Mouse (Mus musculus): ENCODE measurements around the gene Phb2.

Phb2 gene

DNA sequence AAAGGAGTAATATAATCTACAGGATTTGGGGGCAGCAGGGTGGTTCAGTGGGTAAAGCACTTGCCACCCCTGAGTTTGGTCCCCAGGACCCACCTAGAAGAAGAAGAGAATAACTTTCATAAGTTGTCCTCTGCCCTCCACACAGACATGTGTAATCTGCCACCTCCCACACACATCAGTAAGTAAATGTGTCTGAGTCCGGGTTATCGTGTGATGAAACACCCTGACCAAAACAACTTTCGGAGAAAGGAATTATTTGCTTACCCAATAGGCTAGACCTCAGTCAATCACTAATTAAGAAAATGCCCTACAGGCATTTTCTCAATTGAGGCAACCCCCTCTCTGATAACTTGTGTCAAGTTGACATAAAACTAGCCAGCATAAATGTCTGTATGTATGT, 21.6 kb upstream of the Phb2 start:
- in situ Hi-C loops (cut with MseI, MboI) = no loop called here

GRCm38 (mm10) chr6:124693243-124693981, 18.7 kb upstream of the Phb2 start:
- in situ Hi-C loops (cut with MseI, MboI) = no loop called here

DNA sequence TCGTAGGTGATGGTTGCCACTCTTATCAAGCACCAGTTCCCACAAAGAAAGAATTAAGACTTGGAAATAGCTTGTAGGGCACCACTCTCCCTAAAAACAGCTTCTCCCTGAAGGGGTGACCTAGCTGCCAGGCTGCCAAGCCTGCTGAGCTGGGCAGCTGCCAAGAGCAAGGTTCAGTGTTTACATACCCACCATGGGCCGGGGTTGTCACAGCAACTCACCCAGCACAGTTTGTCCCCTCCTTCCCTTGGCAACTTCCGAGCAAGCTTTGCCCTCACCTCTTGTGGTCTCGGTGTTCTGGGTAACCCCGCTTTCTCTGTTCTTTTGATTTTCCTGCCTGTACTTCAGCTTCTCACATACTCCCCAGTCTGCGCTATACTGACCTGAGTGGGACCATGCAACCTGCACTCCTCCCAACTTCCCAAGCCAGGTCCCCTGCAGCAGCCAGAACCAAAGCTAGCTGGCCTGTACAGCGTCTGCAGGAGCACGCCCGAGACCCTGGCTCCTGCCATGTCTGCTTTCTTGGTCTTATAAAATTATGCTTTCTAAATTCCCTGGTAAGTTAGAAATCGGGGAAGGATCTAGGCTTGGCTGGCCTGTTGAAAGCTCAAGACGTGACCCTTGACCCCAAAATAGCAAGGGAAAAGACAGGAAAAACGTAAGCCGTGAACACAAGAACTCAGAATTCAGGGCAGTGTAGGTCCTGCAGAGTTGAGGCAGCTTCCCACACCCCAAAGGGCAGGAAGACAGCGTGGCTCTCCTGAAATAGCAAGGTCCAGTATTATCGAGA, 17.8 kb upstream of the Phb2 start:
- in situ Hi-C loops (cut with MseI, MboI) = no loop called here

DNA sequence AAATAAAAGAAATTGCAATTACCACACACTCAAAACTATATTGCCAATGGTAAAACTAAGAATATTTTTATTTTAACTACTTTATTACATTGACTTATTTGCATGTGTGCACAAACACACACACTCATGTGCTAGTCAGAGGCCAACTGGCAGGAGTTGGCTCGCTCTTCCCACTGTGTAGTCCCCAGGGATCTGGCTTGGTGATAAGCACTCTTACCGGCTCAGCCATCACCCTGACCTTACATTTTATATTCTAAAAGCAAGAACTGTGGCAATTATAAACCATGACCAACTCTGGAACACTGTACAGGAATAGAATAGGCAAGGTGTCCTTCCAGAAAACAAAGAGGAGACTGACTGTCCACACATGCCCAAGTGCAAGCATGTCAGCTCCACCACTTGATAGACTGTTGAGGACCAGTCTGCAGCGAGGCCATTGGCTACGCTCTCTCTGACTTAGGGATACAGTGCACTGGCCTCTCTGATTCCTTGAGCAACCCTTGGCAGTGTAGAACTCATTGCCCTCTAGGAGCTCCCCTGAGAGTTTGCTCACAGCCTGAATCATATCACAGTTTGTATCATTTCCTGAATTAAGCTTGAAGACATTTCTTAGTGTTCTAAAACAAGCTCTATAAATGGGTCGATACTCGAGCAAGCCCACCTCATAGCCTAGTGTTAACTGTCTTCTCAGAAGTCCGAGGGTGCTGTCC, 15.5 kb upstream of the Phb2 start:
- in situ Hi-C loops (cut with MseI, MboI) = no loop called here

DNA sequence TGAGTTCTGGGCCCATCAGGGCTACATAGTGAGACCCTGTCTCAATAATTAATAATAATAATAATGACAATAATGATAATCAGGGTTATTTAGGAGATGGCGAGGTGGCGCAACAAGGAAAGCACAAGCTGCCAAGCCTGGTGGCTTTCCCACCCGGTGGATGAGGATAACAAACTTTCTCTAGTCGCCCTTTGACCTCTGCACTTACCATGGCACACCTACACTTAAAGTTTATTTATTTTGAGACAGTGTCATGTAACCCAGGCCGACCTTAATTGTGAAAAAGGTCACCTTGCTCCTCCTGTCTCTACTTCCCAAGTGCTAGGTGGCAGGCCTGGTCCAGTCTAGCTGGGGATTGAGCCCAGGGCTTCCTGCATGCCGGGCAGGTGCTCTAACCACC, 13.4 kb upstream of the Phb2 start:
- in situ Hi-C loops (cut with MseI, MboI) = no loop called here

DNA sequence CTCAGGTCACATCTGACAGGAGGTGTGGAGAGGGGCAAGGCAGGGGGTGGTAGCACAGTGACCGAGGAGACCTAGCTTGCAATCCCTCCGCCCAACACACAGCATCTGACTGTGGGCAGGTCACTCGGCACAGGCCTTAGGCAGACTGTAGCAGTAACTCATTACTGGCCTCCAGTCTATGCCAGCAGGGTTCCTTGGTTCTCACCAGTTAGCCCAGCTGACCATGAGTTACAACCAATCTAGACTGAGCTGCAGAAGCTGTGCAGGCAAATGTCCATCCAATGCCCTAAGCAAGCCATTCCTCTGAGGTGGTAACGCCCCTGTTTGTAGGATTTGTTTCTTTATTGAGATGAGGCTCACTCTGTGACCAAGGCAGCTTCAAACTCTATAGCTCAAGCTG, 12.8 kb upstream of the Phb2 start:
- in situ Hi-C loops (cut with MseI, MboI) = no loop called here

DNA sequence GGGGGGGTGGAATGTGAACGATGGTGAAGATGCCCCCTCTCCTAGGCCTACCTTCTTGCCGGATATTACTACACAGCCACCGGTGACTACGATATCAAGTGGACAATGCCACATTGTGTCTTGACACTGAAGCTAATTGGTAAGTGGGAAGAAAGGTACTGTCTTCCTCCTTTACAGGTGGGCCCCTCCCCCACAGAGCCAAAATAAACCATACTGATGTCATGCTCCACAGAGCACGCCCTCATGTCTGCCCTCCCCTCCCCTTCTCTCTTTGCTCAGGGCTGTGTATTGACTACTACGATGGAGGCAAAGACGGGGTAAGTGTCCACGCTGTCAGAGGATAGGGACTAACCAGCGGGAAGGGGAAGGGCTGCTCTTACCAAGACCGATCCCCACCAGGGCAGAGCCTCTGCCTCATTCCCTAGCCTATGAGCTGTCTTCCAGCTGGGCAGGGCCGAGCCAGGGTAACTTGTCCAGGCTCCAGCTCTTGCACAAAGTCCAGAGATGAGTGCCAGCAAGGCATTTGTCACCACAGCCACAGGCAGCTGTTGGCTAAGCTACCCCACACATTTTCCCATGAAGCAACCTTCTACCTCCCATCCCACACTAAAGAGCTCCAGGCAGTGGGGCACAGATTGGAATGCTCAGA, 12.1 kb upstream of the Phb2 start:
- in situ Hi-C loops (cut with MseI, MboI) = no loop called here

- in situ Hi-C loops (cut with MseI, MboI) = no loop called here
These were observed 10.8 kb upstream of the Phb2 start for GRCm38 (mm10) chr6:124701338-124701737.

DNA sequence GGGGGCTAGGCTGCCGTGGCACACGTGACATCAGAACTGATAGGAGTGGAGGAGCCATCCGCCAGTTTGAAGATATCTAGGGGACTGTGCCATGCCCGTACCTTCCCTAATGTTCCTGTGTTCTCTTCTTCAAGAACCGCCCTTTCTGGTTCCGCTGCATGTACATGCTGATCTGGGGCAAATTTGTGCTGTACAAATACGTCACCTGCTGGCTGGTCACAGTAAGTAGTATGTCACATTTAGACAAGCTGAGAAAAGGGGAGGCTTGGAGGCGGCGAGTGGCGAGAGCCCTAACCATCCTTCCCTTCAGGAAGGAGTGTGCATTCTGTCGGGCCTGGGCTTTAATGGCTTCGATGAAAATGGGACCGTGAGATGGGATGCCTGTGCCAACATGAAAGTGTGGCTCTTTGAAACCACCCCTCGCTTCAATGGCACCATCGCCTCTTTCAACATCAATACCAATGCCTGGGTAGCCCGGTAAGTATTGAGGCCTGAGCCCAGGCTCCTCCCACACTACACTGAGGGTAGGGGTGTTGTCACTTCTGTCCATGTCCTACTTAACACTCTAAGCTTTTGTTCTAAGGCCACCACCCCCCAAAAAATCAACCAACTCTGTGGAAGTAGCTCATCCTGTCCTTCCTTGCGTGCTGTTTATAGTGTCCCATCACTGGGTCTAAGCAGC, 9.9 kb upstream of the Phb2 start:
- in situ Hi-C loops (cut with MseI, MboI) = no loop called here

- in situ Hi-C loops (cut with MseI, MboI) = no loop called here
These were observed 9.4 kb upstream of the Phb2 start for GRCm38 (mm10) chr6:124702784-124703103.

DNA sequence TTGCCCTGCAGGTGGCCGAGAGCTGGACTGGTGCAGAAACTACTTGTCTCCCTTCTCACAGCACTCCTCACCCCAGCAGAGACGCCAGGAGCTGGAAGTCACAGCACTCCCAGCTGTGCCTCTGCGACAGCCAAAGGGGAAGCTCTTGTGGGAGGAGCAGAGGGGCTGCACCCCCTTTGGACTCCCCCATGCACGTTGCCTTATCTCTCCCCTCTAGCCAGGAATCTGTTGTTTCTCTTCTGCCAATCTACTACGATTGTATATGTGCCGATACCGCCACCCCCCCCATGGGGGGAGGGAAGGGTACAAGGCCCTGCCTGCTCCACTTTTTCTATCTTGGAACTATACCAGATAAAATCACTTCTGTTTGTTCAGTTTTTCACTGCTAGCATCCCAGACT, 8.3 kb upstream of the Phb2 start:
- in situ Hi-C loops (cut with MseI, MboI) = no loop called here

DNA sequence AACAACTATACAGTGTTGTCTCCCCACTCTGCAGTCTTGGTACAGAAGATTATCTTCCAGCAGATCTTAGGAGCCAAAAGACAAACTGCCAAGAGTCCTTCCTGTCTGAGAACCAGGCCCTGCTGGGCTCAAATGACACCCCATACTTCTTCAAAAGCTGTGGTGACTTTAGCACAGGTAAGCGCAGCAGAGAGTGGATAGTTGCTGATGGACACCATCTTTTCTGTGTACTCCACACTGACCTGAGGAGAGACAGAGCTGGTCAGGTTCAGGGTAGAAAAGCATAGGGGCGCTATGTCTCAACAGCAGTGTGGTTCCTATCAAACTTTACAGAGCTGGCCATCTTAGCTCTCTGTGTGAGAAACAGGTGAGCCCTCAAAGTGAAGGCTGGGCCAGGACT, 7.7 kb upstream of the Phb2 start:
- in situ Hi-C loops (cut with MseI, MboI) = no loop called here

- in situ Hi-C loops (cut with MseI, MboI) = no loop called here
These were observed 6.0 kb upstream of the Phb2 start for GRCm38 (mm10) chr6:124706061-124706627.

DNA sequence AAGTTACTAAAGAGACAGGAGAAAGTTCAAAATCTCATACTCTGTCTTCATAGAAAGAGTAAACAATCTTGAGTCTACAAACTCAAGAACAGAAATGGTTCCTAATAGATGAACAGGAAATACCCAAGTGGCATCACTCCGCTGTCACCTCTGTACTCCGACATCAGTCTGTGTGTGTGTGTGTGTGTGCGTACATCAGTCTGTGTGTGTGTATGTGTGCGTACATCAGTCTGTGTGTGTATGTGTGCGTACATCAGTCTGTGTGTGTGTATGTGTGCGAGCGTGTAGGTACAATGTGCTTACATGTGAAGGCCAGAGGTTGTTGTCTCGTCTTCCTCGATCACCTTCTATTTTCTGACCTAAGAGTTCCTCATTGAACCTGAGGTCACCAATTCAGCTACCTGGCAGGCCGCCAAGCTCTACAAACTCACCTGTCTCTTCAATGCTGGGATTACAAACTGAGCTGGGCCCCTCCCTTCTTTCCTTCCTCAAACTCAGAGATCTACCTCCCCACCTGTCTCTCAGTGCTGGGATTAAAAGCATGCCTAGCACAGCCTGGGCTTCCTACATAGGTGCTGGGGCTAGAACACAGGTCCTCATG, 3.7 kb upstream of the Phb2 start:
- in situ Hi-C loops (cut with MseI, MboI) = no loop called here

DNA sequence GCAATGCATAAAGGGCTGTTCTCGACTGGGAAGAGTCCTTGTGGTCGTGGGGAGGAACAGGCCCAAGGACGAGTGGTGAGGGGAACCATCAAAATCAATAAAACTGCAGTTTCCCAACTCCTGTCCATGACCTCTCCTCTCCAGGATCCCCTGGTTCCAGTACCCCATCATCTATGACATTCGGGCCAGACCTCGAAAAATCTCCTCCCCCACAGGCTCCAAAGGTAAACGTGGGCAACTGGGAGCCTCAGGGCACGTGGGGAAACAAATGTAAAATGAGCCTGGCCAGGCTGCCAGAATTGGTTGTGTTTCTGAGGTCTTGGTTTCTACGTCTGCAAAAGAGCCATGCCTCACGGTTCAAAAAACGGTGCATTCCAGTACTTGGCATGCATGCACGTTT, 782 bp downstream of the Phb2 start:
- in situ Hi-C loops (cut with MseI, MboI) = no loop called here

DNA sequence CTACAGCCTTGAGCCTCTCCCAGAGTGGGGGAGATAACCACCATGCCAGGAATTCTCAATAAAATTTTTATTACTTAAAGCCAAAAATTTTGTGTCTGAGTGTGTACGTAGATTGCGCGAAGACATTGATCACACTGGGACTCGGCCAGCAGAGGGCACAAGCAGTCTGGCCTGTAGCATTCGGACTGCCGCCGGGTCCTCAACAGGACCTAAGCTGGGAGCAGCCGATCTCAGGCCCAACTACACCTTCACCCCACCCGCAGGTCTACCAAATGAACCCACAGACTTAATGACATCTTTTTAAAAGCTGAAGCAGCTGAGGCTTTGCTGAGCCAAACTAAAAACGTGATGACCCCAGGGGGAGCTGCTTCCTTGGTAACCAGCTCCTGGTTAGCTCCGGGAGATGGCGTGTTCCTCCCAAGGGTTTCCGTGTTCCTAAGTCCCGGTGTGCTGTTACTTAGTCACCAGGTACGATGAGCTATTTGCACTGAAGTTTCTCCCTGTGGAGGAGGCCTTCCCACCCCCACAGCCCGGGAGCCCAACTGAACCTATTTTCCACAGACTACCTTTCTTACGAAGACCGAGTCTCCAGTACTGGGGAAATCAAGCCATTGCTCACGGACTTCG, 4.8 kb downstream of the Phb2 start:
- in situ Hi-C loops (cut with MseI, MboI) = no loop called here

GRCm38 (mm10) chr6:124717968-124718367, 5.8 kb downstream of the Phb2 start:
- in situ Hi-C loops (cut with MseI, MboI) = no loop called here

DNA sequence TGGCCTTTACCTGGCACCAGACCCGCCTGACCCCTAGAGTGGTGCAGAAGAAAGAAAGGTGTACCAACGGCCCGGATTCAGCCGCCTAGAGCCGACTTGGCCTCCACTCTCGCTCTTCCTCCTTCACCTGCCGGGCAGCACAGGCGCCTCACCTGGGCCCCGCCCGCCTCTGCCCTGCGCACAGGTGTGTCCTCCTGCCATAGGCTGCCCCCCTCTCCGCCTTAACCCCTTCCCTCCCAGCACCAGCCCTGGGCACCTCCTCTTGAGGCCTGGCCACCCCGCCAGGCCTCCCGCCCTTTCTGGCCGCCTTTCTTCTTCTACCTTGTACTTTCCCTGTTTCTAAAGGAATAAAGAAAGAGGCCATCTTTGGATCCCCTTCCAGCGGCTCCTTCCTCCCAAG, 6.6 kb downstream of the Phb2 start:
- in situ Hi-C loops (cut with MseI, MboI) = no loop called here

DNA sequence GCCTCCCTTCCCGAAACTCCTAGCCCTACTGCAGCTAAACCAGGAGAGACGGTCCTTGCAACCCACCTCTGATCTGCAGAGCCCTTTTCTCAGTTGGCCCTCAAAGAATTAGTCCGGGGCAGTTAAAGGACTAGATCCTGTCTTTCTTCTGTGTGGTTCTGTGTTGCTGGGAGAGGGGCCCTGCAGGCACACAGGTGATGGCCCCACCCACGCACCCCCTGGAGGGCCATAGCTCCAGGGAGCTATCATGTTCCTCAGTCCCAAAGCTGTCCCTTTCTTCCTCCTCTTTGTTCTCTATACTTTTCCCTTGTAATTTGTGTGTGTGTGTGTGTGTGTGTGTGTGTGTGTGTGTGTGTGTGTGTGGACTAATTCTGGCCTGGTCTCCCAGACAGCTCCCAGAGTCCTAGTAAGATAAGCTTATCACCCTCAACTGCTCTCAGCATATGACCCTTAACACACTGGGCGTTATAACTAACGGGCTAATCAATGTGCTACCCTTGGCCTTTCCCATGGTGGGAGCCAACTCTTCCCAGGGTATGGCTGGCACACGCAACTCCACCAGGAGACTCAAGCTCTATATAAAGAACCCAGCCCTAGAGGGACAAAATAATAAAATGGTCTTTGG, 7.3 kb downstream of the Phb2 start:
- in situ Hi-C loops (cut with MseI, MboI) = no loop called here

DNA sequence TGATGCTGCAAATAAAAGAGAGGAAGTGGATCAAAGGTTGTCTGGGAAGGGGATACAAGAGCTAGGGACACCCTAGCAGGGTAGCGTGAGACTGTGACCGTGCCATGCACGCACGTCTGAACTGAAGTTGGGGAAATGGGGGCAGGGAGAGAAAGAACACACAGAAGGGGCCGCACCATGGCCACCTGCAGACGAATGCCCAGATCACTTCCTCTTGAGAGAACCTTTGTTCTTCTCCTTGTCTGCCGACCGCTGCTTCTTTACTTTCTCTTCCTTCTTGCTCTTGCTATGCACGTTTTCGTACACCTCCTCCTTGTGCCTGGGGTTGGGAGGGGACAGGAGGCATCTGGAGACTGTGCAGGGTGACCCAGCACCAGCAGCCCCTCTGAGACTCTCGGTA, 8.8 kb downstream of the Phb2 start:
- in situ Hi-C loops (cut with MseI, MboI) = no loop called here

Data from mouse trophoblast stem cell (cell line).